Mouse (Mus musculus): ENCODE measurements around the gene Phldb2.

Gene Phldb2

GRCm38 (mm10) chr16:45795188-45795693 lies 158.2 kb downstream of the Phldb2 start:
- DNase-seq (ENCODE audit: low read depth, low spot score), result no peak

DNA sequence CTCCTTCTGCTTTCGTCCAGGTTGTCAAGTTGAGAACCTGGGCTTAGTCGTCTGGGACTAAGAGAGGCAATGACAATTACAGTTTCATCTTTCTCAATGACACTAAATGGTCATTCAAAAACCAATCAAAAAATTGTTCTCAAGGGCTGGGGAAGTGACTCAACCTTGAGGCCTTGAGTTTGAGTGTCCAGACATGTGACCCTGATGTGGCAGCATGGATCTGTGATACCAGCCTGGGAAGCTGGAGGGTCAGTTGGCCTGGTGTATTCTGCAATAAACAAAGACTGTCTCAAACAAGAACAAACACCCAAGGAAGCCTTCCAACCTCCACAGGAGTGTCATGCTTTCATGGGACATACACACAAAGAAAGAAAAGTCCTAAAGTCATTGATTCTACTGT lies 160.6 kb downstream of the Phldb2 start:
- no peak for DNase-seq (ENCODE audit: low read depth, low spot score)

- DNase-seq (ENCODE audit: low read depth, low spot score), result no peak
Observed at GRCm38 (mm10) chr16:45791286-45791685, 162.1 kb downstream of the Phldb2 start.

- DNase-seq (ENCODE audit: low read depth, low spot score), result no peak
Observed at GRCm38 (mm10) chr16:45789311-45789710, 164.1 kb downstream of the Phldb2 start.

DNA sequence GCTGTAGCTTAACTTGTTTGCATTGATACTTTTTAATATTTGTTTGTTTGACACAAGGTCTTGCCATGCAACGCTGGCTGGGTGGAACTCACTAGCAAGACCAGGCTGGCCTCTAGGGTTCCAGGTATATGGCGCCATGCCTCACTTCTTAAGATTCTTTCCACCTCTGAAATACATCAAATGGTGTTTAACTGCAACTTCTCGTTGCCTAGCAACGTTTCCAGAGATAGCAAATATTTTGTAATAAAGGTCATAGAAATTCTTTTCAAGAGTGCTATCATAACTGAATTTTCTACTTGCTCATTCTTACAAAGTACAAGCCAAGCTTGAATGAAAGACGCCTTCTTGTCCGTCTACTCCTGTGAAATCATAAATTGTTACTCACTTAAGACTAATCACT lies 165.7 kb downstream of the Phldb2 start:
- no peak for DNase-seq (ENCODE audit: low read depth, low spot score)

GRCm38 (mm10) chr16:45786639-45787038 lies 166.8 kb downstream of the Phldb2 start:
- peak; percentile 40 for DNase-seq (ENCODE audit: low read depth, low spot score)

DNA sequence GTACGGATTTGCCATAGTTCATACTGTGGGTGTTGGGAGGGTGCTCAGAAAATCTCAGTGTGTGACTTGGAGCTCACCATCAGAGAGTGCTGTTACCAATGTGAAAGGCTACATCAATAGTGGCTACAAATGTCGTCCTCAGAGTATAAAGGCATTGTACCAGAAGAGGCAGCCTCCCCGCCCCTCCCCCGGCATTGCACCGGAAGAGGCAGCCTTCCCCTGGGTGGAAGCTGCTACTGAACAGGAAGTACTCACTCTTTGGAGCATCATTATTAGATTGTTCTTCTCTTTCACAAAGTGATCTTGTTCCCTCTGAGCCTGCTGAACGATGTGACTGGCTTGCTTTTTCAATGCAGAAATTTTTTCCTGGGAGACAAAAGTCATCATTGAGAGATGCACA lies 173.4 kb downstream of the Phldb2 start:
- no peak for DNase-seq (ENCODE audit: low read depth, low spot score)

GRCm38 (mm10) chr16:45774813-45775212 lies 178.6 kb downstream of the Phldb2 start:
- no peak for DNase-seq (ENCODE audit: low read depth, low spot score)

- DNase-seq (ENCODE audit: low read depth, low spot score), result no peak
Observed at GRCm38 (mm10) chr16:45770914-45771313, 182.5 kb downstream of the Phldb2 start.

- DNase-seq (ENCODE audit: low read depth, low spot score), result no peak
Observed at GRCm38 (mm10) chr16:45767853-45768640, 185.4 kb downstream of the Phldb2 start.

GRCm38 (mm10) chr16:45767434-45767833 lies 186.0 kb downstream of the Phldb2 start:
- no peak for DNase-seq (ENCODE audit: low read depth, low spot score)

DNA sequence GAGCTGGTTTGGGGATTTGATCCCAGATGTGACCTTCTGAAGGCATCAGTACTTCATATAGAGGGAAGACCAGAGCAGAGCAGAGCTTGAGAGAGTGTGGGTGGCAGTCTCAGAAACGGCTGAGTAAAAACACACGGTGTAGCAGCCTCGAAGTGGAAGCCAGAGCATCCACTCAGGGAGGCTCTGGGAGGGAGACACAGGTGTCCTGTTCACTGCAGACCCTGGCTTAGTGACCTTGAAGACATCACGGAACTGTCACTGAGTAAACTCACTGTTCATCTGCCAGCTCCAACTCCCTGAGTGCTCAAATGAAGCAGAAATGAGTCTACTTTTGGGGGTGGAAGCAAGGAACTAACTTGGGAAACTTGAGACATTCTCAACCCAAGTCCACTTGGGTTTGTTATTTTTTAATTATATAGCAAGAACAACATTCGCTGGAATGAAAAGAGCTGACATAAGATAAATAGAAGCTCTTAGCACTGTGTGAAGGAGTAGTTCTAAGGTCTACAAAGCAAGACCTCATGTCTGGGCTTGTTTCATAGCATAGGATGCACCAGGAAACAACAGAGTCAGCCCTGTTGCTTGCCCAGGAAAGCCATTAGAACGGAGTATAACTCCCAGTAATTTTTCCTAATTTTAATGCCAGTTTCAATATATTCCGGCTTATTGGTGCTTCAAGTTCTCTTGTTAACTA lies 187.4 kb downstream of the Phldb2 start:
- no peak for DNase-seq (ENCODE audit: low read depth, low spot score)

GRCm38 (mm10) chr16:45765102-45765501 lies 188.3 kb downstream of the Phldb2 start:
- DNase-seq (ENCODE audit: low read depth, low spot score), result no peak

- peak; percentile 23 for DNase-seq (ENCODE audit: low read depth, low spot score)
Observed at GRCm38 (mm10) chr16:45762859-45763505, 190.4 kb downstream of the Phldb2 start.

GRCm38 (mm10) chr16:45761425-45761824 lies 192.0 kb downstream of the Phldb2 start:
- peak; percentile 68 for DNase-seq (ENCODE audit: low read depth, low spot score)

GRCm38 (mm10) chr16:45758726-45759269 lies 194.6 kb downstream of the Phldb2 start:
- DNase-seq (ENCODE audit: low read depth, low spot score), result no peak

DNA sequence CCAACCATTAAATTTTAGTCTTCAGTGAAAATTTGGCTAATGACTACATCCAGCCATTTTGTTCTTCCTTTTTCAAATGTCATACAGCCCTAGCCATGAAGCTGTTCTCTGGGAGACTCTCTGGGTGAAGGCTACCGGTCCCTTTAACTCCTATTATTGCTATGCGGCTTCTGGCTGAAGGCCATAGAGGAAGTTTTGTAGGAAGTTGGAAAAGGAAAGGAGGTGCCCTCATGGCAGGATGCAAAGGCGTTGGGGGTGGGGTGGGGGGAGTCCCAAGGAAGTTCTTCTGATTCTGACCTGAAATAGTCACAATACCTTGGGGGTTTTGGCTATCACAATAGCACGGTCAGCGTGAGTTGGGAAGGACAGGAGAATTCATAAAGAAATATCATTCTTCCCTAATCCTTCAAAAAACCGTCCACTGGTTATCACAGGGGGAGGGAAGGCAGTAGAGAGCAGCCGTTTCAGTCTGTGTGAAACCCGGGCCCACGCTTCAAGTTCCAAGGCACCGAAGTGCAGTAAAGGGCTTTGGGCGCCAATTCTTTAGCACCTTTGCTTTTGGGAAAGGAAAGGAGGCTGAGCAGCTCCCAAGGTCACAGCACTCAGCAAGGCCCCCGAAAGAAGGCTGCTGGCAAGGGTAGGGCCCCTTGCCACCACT lies 195.8 kb downstream of the Phldb2 start:
- DNase-seq (ENCODE audit: low read depth, low spot score), result no peak

DNA sequence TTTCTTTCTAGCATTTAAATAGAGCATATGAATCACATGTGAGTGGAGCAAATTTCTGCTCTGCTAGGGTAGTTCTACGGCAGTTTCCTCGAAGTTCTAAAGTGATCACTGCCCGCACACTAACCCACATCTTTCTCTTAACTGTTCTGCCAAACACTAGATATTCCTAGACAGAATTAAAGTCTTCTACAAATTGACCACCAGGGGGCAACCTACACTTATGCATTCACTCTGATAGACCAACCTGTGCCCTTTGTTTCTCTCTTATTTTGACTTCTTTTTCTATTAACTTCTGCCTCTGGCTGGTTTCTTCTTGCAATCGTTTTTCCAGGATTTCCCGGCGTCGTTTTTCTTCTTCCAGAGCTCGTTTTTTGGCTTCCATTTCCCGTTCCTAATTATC lies 196.5 kb downstream of the Phldb2 start:
- peak; percentile 91 for DNase-seq (ENCODE audit: low read depth, low spot score)

- DNase-seq (ENCODE audit: low read depth, low spot score), result peak; percentile 59
Observed at GRCm38 (mm10) chr16:45743591-45744144, 209.7 kb downstream of the Phldb2 start.

DNA sequence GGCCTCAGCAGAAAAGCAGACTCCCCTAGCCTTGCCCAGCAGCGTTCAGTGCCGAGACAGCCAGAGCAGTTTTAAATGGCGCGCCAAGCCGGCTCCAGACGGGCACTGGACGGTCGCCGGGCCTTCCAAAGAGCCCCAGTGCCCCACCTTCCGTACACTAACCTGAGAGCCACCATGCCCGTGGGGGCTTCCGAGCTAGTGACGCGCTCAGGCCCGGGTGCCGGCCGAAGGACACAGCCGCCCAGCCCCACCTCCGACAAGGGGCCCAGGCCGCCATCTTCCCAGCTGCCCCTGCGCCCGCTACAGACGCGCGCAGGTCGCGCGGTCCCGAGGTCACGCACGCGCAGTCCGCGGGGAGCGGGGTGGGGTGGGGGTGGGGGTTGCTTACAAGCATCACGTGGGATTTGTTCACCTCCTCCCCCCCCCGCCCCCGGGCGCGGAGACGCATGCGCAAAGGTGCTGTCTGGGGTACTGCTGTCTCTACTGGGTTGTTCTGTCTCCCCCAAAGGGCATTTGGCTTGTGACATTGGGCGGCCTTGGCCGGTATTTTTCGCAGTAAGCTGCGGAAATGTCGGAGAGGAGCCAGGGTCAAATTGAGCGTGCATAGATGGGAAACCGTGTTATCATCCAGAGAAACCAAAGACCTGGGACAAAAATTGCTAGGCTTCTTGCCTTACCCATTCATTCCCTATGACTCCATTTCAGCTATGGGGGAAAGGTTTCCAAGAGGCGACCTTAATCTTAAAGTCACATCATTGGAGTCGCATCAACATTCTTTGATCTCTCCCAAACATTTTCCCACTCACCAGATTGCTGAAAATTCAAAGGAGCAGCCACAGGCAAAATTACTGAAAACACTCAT lies 210.6 kb downstream of the Phldb2 start, which contains the start of gene Abhd10:
Gene Abhd10 (minus strand): TSS at position 341 of the 862 bp plus-strand sequence.
- DNase-seq (ENCODE audit: low read depth, low spot score), result peak; percentile 90

Measured in 3T3-L1 (cell line).